Mouse (Mus musculus) thymus, adult 18-20 months (tissue): ENCODE data around the gene Dlg2.

Experiments
- DNase-seq, 2 experiments: peaks; one replicate each; pipeline ENCODE4 v3.0.0; 2022; ENCODE audit warnings: mixed read lengths in 2 of 2

Gene Dlg2

GRCm38 (mm10) chr7:91955584-91955983 lies 1479.1 kb downstream of the Dlg2 start:
- DNase-seq = no peak

GRCm38 (mm10) chr7:91962956-91963355 lies 1486.5 kb downstream of the Dlg2 start:
- DNase-seq = no peak

GRCm38 (mm10) chr7:91972970-91973369 lies 1496.5 kb downstream of the Dlg2 start:
- no peak for DNase-seq

- no peak for DNase-seq
Observed at GRCm38 (mm10) chr7:92003769-92004455, 1527.4 kb downstream of the Dlg2 start.

- DNase-seq = no peak
Observed at GRCm38 (mm10) chr7:92005681-92006425, 1529.4 kb downstream of the Dlg2 start.

- no peak for DNase-seq
Observed at GRCm38 (mm10) chr7:92008702-92009101, 1532.2 kb downstream of the Dlg2 start.

GRCm38 (mm10) chr7:92024928-92025327 lies 1548.5 kb downstream of the Dlg2 start:
- no peak for DNase-seq

GRCm38 (mm10) chr7:92025465-92026056 lies 1549.1 kb downstream of the Dlg2 start:
- DNase-seq = no peak

- DNase-seq = no peak
Observed at GRCm38 (mm10) chr7:92027049-92027448, 1550.6 kb downstream of the Dlg2 start.

GRCm38 (mm10) chr7:92034256-92034655 lies 1557.8 kb downstream of the Dlg2 start:
- no peak for DNase-seq

- DNase-seq = no peak
Observed at GRCm38 (mm10) chr7:92040187-92040586, 1563.7 kb downstream of the Dlg2 start.

- DNase-seq = no peak
Observed at GRCm38 (mm10) chr7:92040785-92041411, 1564.4 kb downstream of the Dlg2 start.

GRCm38 (mm10) chr7:92044966-92045365 lies 1568.5 kb downstream of the Dlg2 start:
- DNase-seq = no peak

- DNase-seq = no peak
Observed at GRCm38 (mm10) chr7:92047271-92047670, 1570.8 kb downstream of the Dlg2 start.

GRCm38 (mm10) chr7:92048876-92049275 lies 1572.4 kb downstream of the Dlg2 start:
- DNase-seq = no peak

GRCm38 (mm10) chr7:92066851-92067250 lies 1590.4 kb downstream of the Dlg2 start:
- DNase-seq = no peak

GRCm38 (mm10) chr7:92087429-92087828 lies 1611.0 kb downstream of the Dlg2 start:
- no peak for DNase-seq

- peak; percentile 5 to 13 for DNase-seq
Observed at GRCm38 (mm10) chr7:92093860-92094259, 1617.4 kb downstream of the Dlg2 start.

- DNase-seq = no peak
Observed at GRCm38 (mm10) chr7:92095198-92095597, 1618.7 kb downstream of the Dlg2 start.

GRCm38 (mm10) chr7:92100847-92101246 lies 1624.4 kb downstream of the Dlg2 start:
- no peak for DNase-seq

GRCm38 (mm10) chr7:92102892-92103543 lies 1626.5 kb downstream of the Dlg2 start:
- no peak for DNase-seq

GRCm38 (mm10) chr7:92105477-92105876 lies 1629.0 kb downstream of the Dlg2 start:
- DNase-seq = no peak

GRCm38 (mm10) chr7:92105956-92106355 lies 1629.5 kb downstream of the Dlg2 start:
- DNase-seq = no peak
